Mouse (Mus musculus) MEL (cell line): ENCODE measurements around the gene Psd. TPM values are rescaled to one million over a fixed set of nuclear protein-coding genes. Genes with fewer than 3 reads are reported as not detected.

Experiments used
- DNase-seq: peaks from one replicate; pipeline ENCODE4 v3.0.0; 2011; ENCODE audit warnings: low read depth, low spot score
- H3K27ac ChIP-seq: 2 replicates; pipeline ENCODE4 v1.5.1; 2012; ENCODE audit warnings: low read depth, mild to moderate bottlenecking, control low read depth, low read length, moderate library complexity; ENCODE audit not compliant: control insufficient read depth
- H3K27me3 ChIP-seq, 2 experiments: fragments of 150-350 bp in 1 of 2; sonication (generic) in 1 of 2; 2 replicates each; pipeline ENCODE4 v1.6.1; 2012; ENCODE audit warnings: low read length in 2 of 2, mild to moderate bottlenecking in 2 of 2, improper control_type of control experiment in 1 of 2, moderate library complexity in 1 of 2; ENCODE audit not compliant: insufficient read depth in 2 of 2, control insufficient read depth in 1 of 2
- H3K36me3 ChIP-seq, 2 experiments: 2 replicates each; pipeline ENCODE4 v1.6.1; 2012 to 2014; ENCODE audit warnings: low read length in 2 of 2, improper control_type of control experiment in 1 of 2, inconsistent platforms in 1 of 2, mild to moderate bottlenecking in 1 of 2; ENCODE audit not compliant: insufficient read depth in 2 of 2, control insufficient read depth in 1 of 2
- H3K4me1 ChIP-seq, 2 experiments: fragments of 150-350 bp in 1 of 2; sonication (generic) in 1 of 2; 2 replicates each; pipeline ENCODE4 v1.6.1; 2012; ENCODE audit warnings: low read length in 2 of 2, improper control_type of control experiment in 1 of 2, mild to moderate bottlenecking in 1 of 2; ENCODE audit not compliant: insufficient read depth in 2 of 2, control insufficient read depth in 1 of 2
- H3K4me3 ChIP-seq, 2 experiments: fragments of 150-350 bp in 1 of 2; sonication (generic) in 1 of 2; 2 replicates each; pipeline ENCODE4 v1.5.1; 2012; ENCODE audit warnings: low read depth in 2 of 2, low read length in 2 of 2, mild to moderate bottlenecking in 2 of 2, moderate library complexity in 2 of 2, control low read depth in 1 of 2, improper control_type of control experiment in 1 of 2; ENCODE audit not compliant: control insufficient read depth in 1 of 2, insufficient read depth in 1 of 2
- H3K79me2 ChIP-seq: 2 replicates; pipeline ENCODE4 v1.6.1; 2012; ENCODE audit warnings: mild to moderate bottlenecking, low read length, moderate library complexity; ENCODE audit not compliant: control insufficient read depth, poor library complexity, insufficient read depth
- H3K9ac ChIP-seq: 2 replicates; pipeline ENCODE4 v1.6.1; 2012; ENCODE audit warnings: low read depth, mild to moderate bottlenecking, control low read depth, low read length, moderate library complexity; ENCODE audit not compliant: control insufficient read depth, poor library complexity, severe bottlenecking
- H3K9me3 ChIP-seq: fragments of 150-350 bp; sonication (generic); replicated peaks from 2 replicates; pipeline ENCODE4 v1.6.1; 2012; ENCODE audit warnings: mild to moderate bottlenecking, low read length, improper control_type of control experiment, moderate library complexity; ENCODE audit not compliant: insufficient read depth
- BHLHE40 ChIP-seq: IDR thresholded peaks from 2 replicates; pipeline ENCODE4 v1.6.1; 2012; ENCODE audit warnings: low read depth, mild to moderate bottlenecking, inconsistent platforms, low read length, improper control_type of control experiment, borderline replicate concordance
- CHD1 ChIP-seq: IDR thresholded peaks from 2 replicates; pipeline ENCODE4 v1.6.1; 2012; ENCODE audit warnings: low read depth, mild to moderate bottlenecking, inconsistent platforms, low read length, improper control_type of control experiment
- E2F4 ChIP-seq: IDR thresholded peaks from 2 replicates; pipeline ENCODE4 v1.6.1; 2011; ENCODE audit warnings: low read depth, low read length, improper control_type of control experiment, borderline replicate concordance
- HCFC1 ChIP-seq: IDR thresholded peaks from 2 replicates; pipeline ENCODE4 v1.6.1; 2012; ENCODE audit warnings: low read depth, mild to moderate bottlenecking, inconsistent platforms, low read length, improper control_type of control experiment, moderate library complexity
- KAT2A ChIP-seq: conservative IDR thresholded peaks from 2 replicates; pipeline ENCODE4 v1.6.1; 2012; ENCODE audit warnings: low read depth, low read length, improper control_type of control experiment, inconsistent platforms
- MAX ChIP-seq: IDR thresholded peaks from 2 replicates; pipeline ENCODE4 v1.6.1; 2011; ENCODE audit warnings: low read length, improper control_type of control experiment
- MEF2A ChIP-seq: IDR thresholded peaks from 2 replicates; pipeline ENCODE4 v1.6.1; 2014; ENCODE audit warnings: low read depth, mild to moderate bottlenecking, inconsistent platforms, low read length, improper control_type of control experiment; ENCODE audit not compliant: poor library complexity, insufficient replicate concordance, severe bottlenecking; ENCODE audit errors: extremely low read depth
- MYB ChIP-seq: IDR thresholded peaks from 2 replicates; pipeline ENCODE4 v1.6.1; 2011; ENCODE audit warnings: mild to moderate bottlenecking, low read depth, low read length, improper control_type of control experiment
- MYC ChIP-seq: IDR thresholded peaks from 2 replicates; pipeline ENCODE4 v1.6.1; 2011; ENCODE audit warnings: low read depth, mild to moderate bottlenecking, low read length, improper control_type of control experiment, moderate library complexity
- RAD21 ChIP-seq: IDR thresholded peaks from 2 replicates; pipeline ENCODE4 v1.6.1; 2011; ENCODE audit warnings: mild to moderate bottlenecking, low read depth, low read length, improper control_type of control experiment
- SIN3A ChIP-seq: IDR thresholded peaks from 2 replicates; pipeline ENCODE4 v1.6.1; 2012; ENCODE audit warnings: low read length, improper control_type of control experiment, inconsistent platforms
- SMC3 ChIP-seq: IDR thresholded peaks from 2 replicates; pipeline ENCODE4 v1.6.1; 2011; ENCODE audit warnings: low read depth, low read length, improper control_type of control experiment
- USF1 ChIP-seq: IDR thresholded peaks from 2 replicates; pipeline ENCODE4 v1.6.1; 2014; ENCODE audit warnings: low read depth, mild to moderate bottlenecking, inconsistent platforms, low read length, improper control_type of control experiment, moderate library complexity
- USF2 ChIP-seq, 2 experiments: IDR thresholded peaks; 2 replicates each; pipeline ENCODE4 v1.6.1; 2011 to 2012; ENCODE audit warnings: improper control_type of control experiment in 2 of 2, low read length in 2 of 2, borderline replicate concordance in 1 of 2, inconsistent platforms in 1 of 2, low read depth in 1 of 2, mild to moderate bottlenecking in 1 of 2; ENCODE audit not compliant: insufficient read depth in 1 of 2
- ZC3H11A ChIP-seq: IDR thresholded peaks from 2 replicates; pipeline ENCODE4 v1.6.1; 2012; ENCODE audit warnings: low read depth, mild to moderate bottlenecking, inconsistent platforms, low read length, improper control_type of control experiment
- polyA plus RNA-seq, 2 experiments: library from polyadenylated mRNA; stranded (reverse) in 1 of 2; unstranded in 1 of 2; fragments of >175 nt in 1 of 2; fragments of >200 nt in 1 of 2; gene quantifications; 2 replicates each; pipeline versions ENCODE4 v1.2.1 to v1.2.4; 2012; ENCODE audit warnings: low replicate concordance in 2 of 2, low read depth in 1 of 2; ENCODE audit not compliant: insufficient read length in 2 of 2, insufficient read depth in 1 of 2, missing spikeins in 1 of 2
- total RNA-seq: library from RNA; depleted of rRNA; stranded (reverse); fragments of 300-350 nt; gene quantifications from 2 replicates; pipeline ENCODE4 v1.2.3, GENCODE M21; 2012

Psd gene
- total and polyA plus RNA-seq, 3 experiments, result 4.5 to 17.2 TPM; not detected in 1

- TF ChIP-seq BHLHE40 (peak; percentile 40; the same call in 1 of the 2 replicates), SIN3A (peak; percentile 94), RAD21 (peak; percentile 74), MEF2A (no peak), ZC3H11A (peak; percentile 61; the same call in 1 of the 2 replicates), MAX (no peak; the same call in 1 of the 2 replicates), MYC (no peak; the same call in 1 of the 2 replicates), CHD1 (no peak), USF1 (no peak), HCFC1 (peak; percentile 63), E2F4 (no peak), USF2 (IDR thresholded peaks at IDR 0.05; ENCODE audit: borderline replicate concordance in 1 of 2, insufficient read depth in 1 of 2, low read depth in 1 of 2, low read length in 2 of 2) (no peak)
Observed at GRCm38 (mm10) chr19:46304216-46304841, 22.6 kb downstream of the Psd start, which contains the start of gene Nfkb2 (continued).

GRCm38 (mm10) chr19:46303251-46304215, 23.4 kb downstream of the Psd start:
- Histone ChIP-seq H3K9me3 (no peaks in the 10 kb centered on the region), H3K4me3 (peak overlapping the region; percentile 77 to 82), H3K79me2 (peaks cover 3% of the 10 kb centered on the region; the same call in 1 of the 2 replicates), H3K27me3 (no peaks in the 10 kb centered on the region), H3K36me3 (peaks cover 0 to 14% of the 10 kb centered on the region in 2 experiments; a peak in 2 of 4 replicates), H3K9ac (peak overlapping the region; percentile 41), H3K27ac (no peak overlapping the region; the same call in 1 of the 2 replicates), H3K4me1 (peaks cover 6 to 20% of the 10 kb centered on the region in 2 experiments)
- DNase-seq, result no peak
- TF ChIP-seq CHD1 (0 out of 2 replicates have a peak, but pooled peaks have one; percentile 24), MYB (0 out of 2 replicates have a peak, but pooled peaks have one; percentile 23), RAD21 (no peak), MYC (peak; percentile 35; the same call in 1 of the 2 replicates), SMC3 (no peak), E2F4 (no peak), MAX (peak; percentile 58), KAT2A (0 out of 2 replicates have a peak, but pooled peaks have one; percentile 24)
